Mouse (Mus musculus) MEL (cell line): ENCODE data around the gene Fgfr2. TPM values are rescaled to one million over a fixed set of nuclear protein-coding genes. Genes with fewer than 3 reads are reported as not detected.

Experiments
- DNase-seq: peaks from one replicate; pipeline ENCODE4 v3.0.0; 2011; ENCODE audit warnings: low read depth, low spot score
- H3K27ac ChIP-seq: 2 replicates; pipeline ENCODE4 v1.5.1; 2012; ENCODE audit warnings: low read depth, mild to moderate bottlenecking, control low read depth, low read length, moderate library complexity; ENCODE audit not compliant: control insufficient read depth
- H3K27me3 ChIP-seq, 2 experiments: fragments of 150-350 bp in 1 of 2; sonication (generic) in 1 of 2; 2 replicates each; pipeline ENCODE4 v1.6.1; 2012; ENCODE audit warnings: low read length in 2 of 2, mild to moderate bottlenecking in 2 of 2, improper control_type of control experiment in 1 of 2, moderate library complexity in 1 of 2; ENCODE audit not compliant: insufficient read depth in 2 of 2, control insufficient read depth in 1 of 2
- H3K36me3 ChIP-seq, 2 experiments: 2 replicates each; pipeline ENCODE4 v1.6.1; 2012 to 2014; ENCODE audit warnings: low read length in 2 of 2, improper control_type of control experiment in 1 of 2, inconsistent platforms in 1 of 2, mild to moderate bottlenecking in 1 of 2; ENCODE audit not compliant: insufficient read depth in 2 of 2, control insufficient read depth in 1 of 2
- H3K4me1 ChIP-seq, 2 experiments: fragments of 150-350 bp in 1 of 2; sonication (generic) in 1 of 2; 2 replicates each; pipeline ENCODE4 v1.6.1; 2012; ENCODE audit warnings: low read length in 2 of 2, improper control_type of control experiment in 1 of 2, mild to moderate bottlenecking in 1 of 2; ENCODE audit not compliant: insufficient read depth in 2 of 2, control insufficient read depth in 1 of 2
- H3K4me3 ChIP-seq, 2 experiments: fragments of 150-350 bp in 1 of 2; sonication (generic) in 1 of 2; 2 replicates each; pipeline ENCODE4 v1.5.1; 2012; ENCODE audit warnings: low read depth in 2 of 2, low read length in 2 of 2, mild to moderate bottlenecking in 2 of 2, moderate library complexity in 2 of 2, control low read depth in 1 of 2, improper control_type of control experiment in 1 of 2; ENCODE audit not compliant: control insufficient read depth in 1 of 2, insufficient read depth in 1 of 2
- H3K79me2 ChIP-seq: 2 replicates; pipeline ENCODE4 v1.6.1; 2012; ENCODE audit warnings: mild to moderate bottlenecking, low read length, moderate library complexity; ENCODE audit not compliant: control insufficient read depth, poor library complexity, insufficient read depth
- H3K9ac ChIP-seq: 2 replicates; pipeline ENCODE4 v1.6.1; 2012; ENCODE audit warnings: low read depth, mild to moderate bottlenecking, control low read depth, low read length, moderate library complexity; ENCODE audit not compliant: control insufficient read depth, poor library complexity, severe bottlenecking
- H3K9me3 ChIP-seq: fragments of 150-350 bp; sonication (generic); replicated peaks from 2 replicates; pipeline ENCODE4 v1.6.1; 2012; ENCODE audit warnings: mild to moderate bottlenecking, low read length, improper control_type of control experiment, moderate library complexity; ENCODE audit not compliant: insufficient read depth
- BHLHE40 ChIP-seq: IDR thresholded peaks from 2 replicates; pipeline ENCODE4 v1.6.1; 2012; ENCODE audit warnings: low read depth, mild to moderate bottlenecking, inconsistent platforms, low read length, improper control_type of control experiment, borderline replicate concordance
- CHD1 ChIP-seq: IDR thresholded peaks from 2 replicates; pipeline ENCODE4 v1.6.1; 2012; ENCODE audit warnings: low read depth, mild to moderate bottlenecking, inconsistent platforms, low read length, improper control_type of control experiment
- CHD2 ChIP-seq: IDR thresholded peaks from 2 replicates; pipeline ENCODE4 v1.6.1; 2011; ENCODE audit warnings: low read length, improper control_type of control experiment
- CTCF ChIP-seq, 3 experiments: IDR thresholded peaks in 2 of 3; conservative IDR thresholded peaks in 1 of 3; 2 replicates each; pipeline ENCODE4 v1.5.1; 2011 to 2012; ENCODE audit warnings: low read length in 3 of 3, low read depth in 2 of 3, mild to moderate bottlenecking in 2 of 3, improper control_type of control experiment in 1 of 3, inconsistent platforms in 1 of 3, mixed read lengths in 1 of 3, moderate library complexity in 1 of 3; ENCODE audit not compliant: control insufficient read depth in 1 of 3, insufficient read depth in 1 of 3, poor library complexity in 1 of 3, severe bottlenecking in 1 of 3
- ETS1 ChIP-seq: IDR thresholded peaks from 2 replicates; pipeline ENCODE4 v1.6.1; 2012; ENCODE audit warnings: low read depth, mild to moderate bottlenecking, inconsistent platforms, low read length, improper control_type of control experiment, moderate library complexity
- GABPA ChIP-seq: IDR thresholded peaks from 2 replicates; pipeline ENCODE4 v1.6.1; 2012; ENCODE audit warnings: low read depth, mild to moderate bottlenecking, inconsistent platforms, low read length, improper control_type of control experiment, moderate library complexity
- MAFK ChIP-seq: IDR thresholded peaks from 2 replicates; pipeline ENCODE4 v1.6.1; 2011; ENCODE audit warnings: low read depth, mild to moderate bottlenecking, low read length, improper control_type of control experiment, borderline replicate concordance
- MAX ChIP-seq: IDR thresholded peaks from 2 replicates; pipeline ENCODE4 v1.6.1; 2011; ENCODE audit warnings: low read length, improper control_type of control experiment
- MYB ChIP-seq: IDR thresholded peaks from 2 replicates; pipeline ENCODE4 v1.6.1; 2011; ENCODE audit warnings: mild to moderate bottlenecking, low read depth, low read length, improper control_type of control experiment
- POLR2A ChIP-seq, 2 experiments: IDR thresholded peaks; 2 replicates each; pipeline ENCODE4 v1.6.1; 2011 to 2012; ENCODE audit warnings: low read length in 2 of 2, mild to moderate bottlenecking in 2 of 2, control low read depth in 1 of 2, improper control_type of control experiment in 1 of 2, low read depth in 1 of 2, moderate library complexity in 1 of 2; ENCODE audit not compliant: control insufficient read depth in 1 of 2, insufficient read depth in 1 of 2, poor library complexity in 1 of 2
- POLR2AphosphoS2 ChIP-seq: IDR thresholded peaks from 2 replicates; pipeline ENCODE4 v1.6.1; 2011; ENCODE audit warnings: low read length, improper control_type of control experiment
- POLR2AphosphoS5 ChIP-seq: IDR thresholded peaks from 2 replicates; pipeline ENCODE4 v1.6.1; 2012; ENCODE audit warnings: low read depth, borderline replicate concordance, mild to moderate bottlenecking, inconsistent platforms, low read length, moderate library complexity, mixed read lengths
- RAD21 ChIP-seq: IDR thresholded peaks from 2 replicates; pipeline ENCODE4 v1.6.1; 2011; ENCODE audit warnings: mild to moderate bottlenecking, low read depth, low read length, improper control_type of control experiment
- RCOR1 ChIP-seq: IDR thresholded peaks from 2 replicates; pipeline ENCODE4 v1.6.1; 2012; ENCODE audit warnings: low read depth, mild to moderate bottlenecking, inconsistent platforms, low read length, improper control_type of control experiment
- SMC3 ChIP-seq: IDR thresholded peaks from 2 replicates; pipeline ENCODE4 v1.6.1; 2011; ENCODE audit warnings: low read depth, low read length, improper control_type of control experiment
- TAL1 ChIP-seq: IDR thresholded peaks from 2 replicates; pipeline ENCODE4 v1.6.1; 2012; ENCODE audit warnings: mild to moderate bottlenecking, inconsistent platforms, low read length, moderate library complexity, mixed read lengths
- UBTF ChIP-seq: IDR thresholded peaks from 2 replicates; pipeline ENCODE4 v1.6.1; 2012; ENCODE audit warnings: low read depth, mild to moderate bottlenecking, inconsistent platforms, low read length, improper control_type of control experiment, moderate library complexity, borderline replicate concordance; ENCODE audit not compliant: insufficient read depth
- ZC3H11A ChIP-seq: IDR thresholded peaks from 2 replicates; pipeline ENCODE4 v1.6.1; 2012; ENCODE audit warnings: low read depth, mild to moderate bottlenecking, inconsistent platforms, low read length, improper control_type of control experiment
- ZMIZ1 ChIP-seq: IDR thresholded peaks from 2 replicates; pipeline ENCODE4 v1.6.1; 2012; ENCODE audit warnings: low read depth, mild to moderate bottlenecking, inconsistent platforms, low read length, improper control_type of control experiment, moderate library complexity
- polyA plus RNA-seq, 2 experiments: library from polyadenylated mRNA; stranded (reverse) in 1 of 2; unstranded in 1 of 2; fragments of >175 nt in 1 of 2; fragments of >200 nt in 1 of 2; gene quantifications; 2 replicates each; pipeline versions ENCODE4 v1.2.1 to v1.2.4; 2012; ENCODE audit warnings: low replicate concordance in 2 of 2, low read depth in 1 of 2; ENCODE audit not compliant: insufficient read length in 2 of 2, insufficient read depth in 1 of 2, missing spikeins in 1 of 2
- total RNA-seq: library from RNA; depleted of rRNA; stranded (reverse); fragments of 300-350 nt; gene quantifications from 2 replicates; pipeline ENCODE4 v1.2.3, GENCODE M21; 2012

Fgfr2 gene
- total and polyA plus RNA-seq, 3 experiments = not detected

GRCm38 (mm10) chr7:131551931-131552741, 1571.0 kb downstream of the Fgfr2 start:
- Histone ChIP-seq H3K4me1 (peaks cover 0 to 3% of the 10 kb centered on the region in 2 experiments; a peak in 1 of 4 replicates), H3K36me3 (no peaks in the 10 kb centered on the region), H3K4me3 (no peak overlapping the region), H3K27ac (no peak overlapping the region), H3K9me3 (no peaks in the 10 kb centered on the region), H3K27me3 (no peaks in the 10 kb centered on the region), H3K9ac (no peak overlapping the region), H3K79me2 (peaks cover 5% of the 10 kb centered on the region; the same call in 1 of the 2 replicates)
- TF ChIP-seq BHLHE40 = no peak
- no peak for TF ChIP-seq MAFK
- no peak for TF ChIP-seq GABPA
- TF ChIP-seq MYB = no peak
- TF ChIP-seq SMC3 = no peak
- no peak for DNase-seq

- Histone ChIP-seq H3K79me2 (peaks cover 5% of the 10 kb centered on the region; the same call in 1 of the 2 replicates), H3K27me3 (no peaks in the 10 kb centered on the region), H3K36me3 (no peaks in the 10 kb centered on the region), H3K27ac (no peak overlapping the region), H3K4me3 (no peak overlapping the region), H3K4me1 (peaks cover 0 to 3% of the 10 kb centered on the region in 2 experiments; a peak in 1 of 4 replicates), H3K9ac (no peak overlapping the region), H3K9me3 (no peaks in the 10 kb centered on the region)
- DNase-seq = no peak
- TF ChIP-seq SMC3 (no peak), POLR2AphosphoS2 (no peak), ETS1 (no peak), MYB (no peak), ZC3H11A (no peak), UBTF (no peak), RAD21 (no peak), MAX (no peak), CHD1 (no peak), POLR2A (IDR thresholded peaks at IDR 0.05; ENCODE audit: control insufficient read depth in 1 of 2, insufficient read depth in 1 of 2, low read depth in 1 of 2, low read length in 2 of 2, poor library complexity in 1 of 2) (no peak), TAL1 (no peak), ZMIZ1 (no peak), POLR2AphosphoS5 (no peak), CHD2 (no peak), RCOR1 (no peak), CTCF (IDR thresholded peaks at IDR 0.05 in 2 of 3, conservative IDR thresholded peaks at IDR 0.05 in 1 of 3; ENCODE audit: control insufficient read depth in 1 of 3, insufficient read depth in 1 of 3, low read depth in 2 of 3, low read length in 3 of 3, poor library complexity in 1 of 3, severe bottlenecking in 1 of 3) (no peak)
Measured at GRCm38 (mm10) chr7:131551471-131551870, 1571.7 kb downstream of the Fgfr2 start.
